ENCODE assay signal across 10 mouse cellular contexts in the genomic region with DNA sequence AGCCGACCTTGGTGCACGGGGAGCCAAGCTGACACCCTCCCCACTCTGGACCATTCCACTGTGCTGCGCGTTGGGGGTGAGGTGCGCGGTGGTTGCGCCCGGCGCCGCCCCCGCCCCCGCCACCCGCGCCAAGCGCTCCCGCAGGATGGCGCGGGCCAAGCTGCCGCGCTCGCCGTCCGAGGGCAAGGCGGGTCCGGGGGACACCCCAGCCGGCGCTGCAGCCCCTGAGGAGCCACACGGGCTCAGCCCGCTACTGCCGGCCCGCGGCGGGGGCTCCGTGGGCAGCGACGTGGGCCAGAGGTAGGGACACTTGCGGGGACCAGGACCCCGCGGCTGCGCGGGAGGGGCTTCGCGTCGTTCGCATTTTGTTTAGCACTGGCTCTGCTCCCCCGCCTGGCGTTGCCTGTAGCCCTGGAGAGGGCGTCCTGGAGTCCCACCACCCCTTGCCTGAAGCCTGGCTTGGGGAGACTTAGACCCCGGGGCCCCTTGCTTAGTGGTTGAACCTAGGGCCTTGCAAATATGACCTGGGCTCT. TPM values are rescaled to one million over a fixed set of nuclear protein-coding genes. Genes with fewer than 3 reads are reported as not detected.
DNase-seq lines count a peak whose midpoint lies in the region; ATAC-seq lines count a peak whose summit lies in the region.
"Had no signal": no experiment of that assay in that cellular context is flagged by ENCODE, and none has a peak within 500 bp of the region (broad histone marks: within the 10 kb centered on the region; RNA-seq: fewer than 3 reads in every experiment).

No protein-coding gene starts in this region.

- peak overlapping the region; percentile 78 for H3K27ac ChIP-seq in forebrain, embryonic 10.5 days
- H3K27ac ChIP-seq in limb, embryonic 12.5 days = no peak overlapping the region

- ATAC-seq in frontal cortex, adult (ENCODE audit: low TSS enrichment) = peak; percentile 73
- ATAC-seq in limb, embryonic 12.5 days (ENCODE audit: insufficient number of reproducible peaks, insufficient read depth, low FRiP score, low TSS enrichment, low read depth) = no peak

- no peaks in the 10 kb centered on the region for H3K36me3 ChIP-seq in forebrain, embryonic 10.5 days (replicated peaks)
- no peaks in the 10 kb centered on the region for H3K36me3 ChIP-seq in limb, embryonic 12.5 days

- H3K27me3 ChIP-seq in forebrain, embryonic 10.5 days (ENCODE audit: poor library complexity, severe bottlenecking) = peaks cover 45% of the 10 kb centered on the region
- H3K27me3 ChIP-seq in limb, embryonic 12.5 days = peaks cover 65% of the 10 kb centered on the region

- H3K4me2 ChIP-seq in limb, embryonic 12.5 days = peak overlapping the region; percentile 77

- no peaks in the 10 kb centered on the region for H3K9me3 ChIP-seq in forebrain, embryonic 10.5 days
- H3K9me3 ChIP-seq in limb, embryonic 12.5 days = 0 out of 2 replicates have a peak, but pooled peaks cover 3% of the 10 kb centered on the region

- H3K9ac ChIP-seq in limb, embryonic 12.5 days (replicated peaks) = peak overlapping the region; percentile 44

- H3K4me3 ChIP-seq in forebrain, embryonic 10.5 days = peak overlapping the region; percentile 60
- H3K4me3 ChIP-seq in limb, embryonic 12.5 days (replicated peaks) = peak overlapping the region; percentile 47

- DNase-seq in frontal cortex, postnatal 25 days (ENCODE audit: low spot score in 2 of 2) = no peak
- peak; percentile 9 for DNase-seq in Muller cell, postnatal 12 days (ENCODE audit: inconsistent ontology term)
- no peak for DNase-seq in forebrain, embryonic 10.5 days (ENCODE audit: extremely low spot score, low spot score)
- DNase-seq in right cerebral cortex, postnatal 4 days = peak; percentile 53
- DNase-seq in B cell, adult 2 months = no peak
- DNase-seq in spleen, adult 12 weeks (ENCODE audit: low spot score) = no peak

- WGBS in forebrain, embryonic 10.5 days = 3% methylated on average over 49 of the region's 49 CpGs
- 3% methylated on average over 49 of the region's 49 CpGs for WGBS in limb, embryonic 12.5 days

- peaks cover 10% of the 10 kb centered on the region for H3K4me1 ChIP-seq in forebrain, embryonic 10.5 days
- H3K4me1 ChIP-seq in limb, embryonic 12.5 days (replicated peaks) = peaks cover 8% of the 10 kb centered on the region; the same call in 1 of the 2 replicates

RNA-seq across cellular contexts. Expression of gene Kcnt1, which starts 14.3 kb away (rescaled TPM):
- polyA plus RNA-seq in forebrain, embryonic 10.5 days (2016; fragmentation: Nextera tagmentation; extraction: Ambion mirVana) = 0.40 and 1.4 TPM in 2 replicates
- 0.34 and 0.49 TPM in 2 replicates for polyA plus RNA-seq in limb, embryonic 12.5 days (2016; fragmentation: Nextera tagmentation; extraction: Ambion mirVana)
- polyA plus RNA-seq: C2C12; liver, embryonic 16.5 days had no signal

RNA-seq across cellular contexts. Expression of gene Sohlh1, which starts 30.8 kb away (rescaled TPM):
- not detected in 2 replicates for polyA plus RNA-seq in forebrain, embryonic 10.5 days (2016; fragmentation: Nextera tagmentation; extraction: Ambion mirVana)
- 0.16 TPM in 1 of 2 replicates, not detected in the other for polyA plus RNA-seq in limb, embryonic 12.5 days (2016; fragmentation: Nextera tagmentation; extraction: Ambion mirVana)
- polyA plus RNA-seq: C2C12; liver, embryonic 16.5 days had no signal

RNA-seq across cellular contexts. Expression of gene Lcn9, which starts 54.8 kb away (rescaled TPM):
- polyA plus RNA-seq in forebrain, embryonic 10.5 days (2016; fragmentation: Nextera tagmentation; extraction: Ambion mirVana) = not detected in 2 replicates
- not detected in 2 replicates for polyA plus RNA-seq in limb, embryonic 12.5 days (2016; fragmentation: Nextera tagmentation; extraction: Ambion mirVana)
- polyA plus RNA-seq: C2C12; liver, embryonic 16.5 days had no signal

Comparison
In these comparisons a context has a peak if more than half of its experiments do, and no peak if none do; other contexts are left out.
1. DNase-seq: peak in Muller cell, postnatal 12 days (single experiment) and right cerebral cortex, postnatal 4 days (single experiment); none in frontal cortex, postnatal 25 days (0 of 2), forebrain, embryonic 10.5 days (single experiment), B cell, adult 2 months (0 of 2) and spleen, adult 12 weeks (single experiment).